Mouse (Mus musculus) gastrocnemius, postnatal 25 days (tissue): Measurements from ENCODE around the gene Lrrc26. TPM values are rescaled to one million over a fixed set of nuclear protein-coding genes. Genes with fewer than 3 reads are reported as not detected.
A peak's percentile ranks its signal among the peaks of the same experiment; 100 is the strongest.

ENCODE experiments used
- DNase-seq: peaks from one replicate; pipeline ENCODE4 v3.0.0; 2022
- total RNA-seq, 2 experiments: library from RNA; stranded (reverse); gene quantifications; 1 replicate in 1 of 2; 2 replicates in 1 of 2; pipeline ENCODE4 v1.2.3; 2021

Lrrc26 gene
- total RNA-seq, 2 experiments from 2014 or later = not detected

GRCm38 (mm10) chr2:25266720-25267119, 23.0 kb upstream of the Lrrc26 start:
- peak; percentile 40 for DNase-seq

- DNase-seq = no peak
Measured at GRCm38 (mm10) chr2:25267241-25267640, 22.5 kb upstream of the Lrrc26 start.

- DNase-seq = no peak
Measured at GRCm38 (mm10) chr2:25267746-25268309, 21.9 kb upstream of the Lrrc26 start.

- DNase-seq = peak; percentile 95
Measured at GRCm38 (mm10) chr2:25271827-25272511, 17.7 kb upstream of the Lrrc26 start, which contains the start of the genes Ssna1 and Anapc2. Gene Ssna1 (minus strand): TSS chr2:25272438. Gene Anapc2 (plus strand): TSS chr2:25272478.

- no peak for DNase-seq
Measured at GRCm38 (mm10) chr2:25272515-25272914, 17.2 kb upstream of the Lrrc26 start.

- no peak for DNase-seq
Measured at GRCm38 (mm10) chr2:25273010-25273409, 16.7 kb upstream of the Lrrc26 start.

- DNase-seq = peak; percentile 38
Measured at GRCm38 (mm10) chr2:25278928-25279882, 10.5 kb upstream of the Lrrc26 start.

GRCm38 (mm10) chr2:25285551-25285950, 4.2 kb upstream of the Lrrc26 start:
- DNase-seq = no peak

- no peak for DNase-seq
Measured at GRCm38 (mm10) chr2:25286314-25286713, 3.4 kb upstream of the Lrrc26 start.

- no peak for DNase-seq
Measured at GRCm38 (mm10) chr2:25286837-25287636, 2.7 kb upstream of the Lrrc26 start.

- no peak for DNase-seq
Measured at GRCm38 (mm10) chr2:25287927-25288649, 1.6 kb upstream of the Lrrc26 start, which contains the start of gene Tmem210. Gene Tmem210 (plus strand): TSS chr2:25288145.

GRCm38 (mm10) chr2:25288734-25289345, 875 bp upstream of the Lrrc26 start:
- no peak for DNase-seq

- DNase-seq = no peak
Measured at GRCm38 (mm10) chr2:25290101-25290815, 543 bp downstream of the Lrrc26 start.

- DNase-seq = no peak
Measured at GRCm38 (mm10) chr2:25290816-25291130, 1.1 kb downstream of the Lrrc26 start.

GRCm38 (mm10) chr2:25291184-25292053, 1.7 kb downstream of the Lrrc26 start:
- DNase-seq = no peak

- DNase-seq = peak; percentile 35
Measured at GRCm38 (mm10) chr2:25292054-25292544, 2.4 kb downstream of the Lrrc26 start.

- DNase-seq = peak; percentile 41
Measured at GRCm38 (mm10) chr2:25292856-25293255, 3.1 kb downstream of the Lrrc26 start.

- DNase-seq = no peak
Measured at GRCm38 (mm10) chr2:25293706-25294105, 4.0 kb downstream of the Lrrc26 start.

- DNase-seq = no peak
Measured at GRCm38 (mm10) chr2:25297093-25297492, 7.4 kb downstream of the Lrrc26 start.
